Mouse (Mus musculus) intestine, embryonic 14.5 days (tissue): ENCODE data around the gene Mboat2. TPM values are rescaled to one million over a fixed set of nuclear protein-coding genes. Genes with fewer than 3 reads are reported as not detected.

Experiments
- ATAC-seq: fragments of 200-750 bp; cut with Nextera tagmentation; replicated peaks from 2 replicates; pipeline ENCODE4 v1.8.0; 2017; ENCODE audit warnings: low read depth, moderate number of reproducible peaks, moderate TSS enrichment, moderate library complexity; ENCODE audit not compliant: low FRiP score, low TSS enrichment
- DNase-seq: peaks from one replicate; pipeline ENCODE4 v3.0.0-alpha.2; 2018; ENCODE audit warnings: low spot score
- H3K27ac ChIP-seq: fragments of 300-500 bp; sonication (generic); 2 replicates; pipeline ENCODE4 v1.5.1; 2014; ENCODE audit warnings: low read depth, mild to moderate bottlenecking, control low read depth
- H3K27me3 ChIP-seq: fragments of 300-500 bp; sonication (generic); replicated peaks from 2 replicates; pipeline ENCODE4 v1.6.1; 2014; ENCODE audit warnings: low read length, control low read depth; ENCODE audit not compliant: control insufficient read depth, insufficient read depth
- H3K36me3 ChIP-seq: fragments of 300-500 bp; sonication (generic); 2 replicates; pipeline ENCODE4 v1.6.1; 2014; ENCODE audit warnings: low read length, control low read depth; ENCODE audit not compliant: control insufficient read depth, insufficient read depth
- H3K4me1 ChIP-seq: fragments of 300-500 bp; sonication (generic); replicated peaks from 2 replicates; pipeline ENCODE4 v1.6.1; 2014; ENCODE audit warnings: low read length, control low read depth, mixed read lengths; ENCODE audit not compliant: control insufficient read depth, insufficient read depth
- H3K4me2 ChIP-seq: fragments of 300-500 bp; sonication (generic); 2 replicates; pipeline ENCODE4 v1.6.1; 2014; ENCODE audit warnings: low read length
- H3K4me3 ChIP-seq: fragments of 300-500 bp; sonication (generic); 2 replicates; pipeline ENCODE4 v1.5.1; 2014; ENCODE audit warnings: low read depth, low read length, control low read depth, mixed read lengths
- H3K9ac ChIP-seq: fragments of 300-500 bp; sonication (generic); 2 replicates; pipeline ENCODE4 v1.6.1; 2014; ENCODE audit warnings: mild to moderate bottlenecking, low read length
- H3K9me3 ChIP-seq: fragments of 300-500 bp; sonication (generic); 2 replicates; pipeline ENCODE4 v1.6.1; 2016; ENCODE audit warnings: low read length, control low read depth; ENCODE audit not compliant: control insufficient read depth
- WGBS: fragments of 180-500 bp; shearing (Covaris S2); extraction: QIAGEN DNeasy Blood & Tissue Kit; methylation state at CpG from one replicate; pipeline ENCODE4 v1.1.7; 2014; 5-methylcytosine and 5-hydroxymethylcytosine counted together
- polyA plus RNA-seq: library from polyadenylated mRNA; unstranded; fragments of >200 nt; fragmentation: Nextera tagmentation; extraction: Ambion mirVana; gene quantifications from 2 replicates; pipeline ENCODE4 v1.2.1, GENCODE M21; 2014

The Mboat2 gene
- polyA plus RNA-seq, 1 experiment from 2014 or later: 31.6 TPM

DNA sequence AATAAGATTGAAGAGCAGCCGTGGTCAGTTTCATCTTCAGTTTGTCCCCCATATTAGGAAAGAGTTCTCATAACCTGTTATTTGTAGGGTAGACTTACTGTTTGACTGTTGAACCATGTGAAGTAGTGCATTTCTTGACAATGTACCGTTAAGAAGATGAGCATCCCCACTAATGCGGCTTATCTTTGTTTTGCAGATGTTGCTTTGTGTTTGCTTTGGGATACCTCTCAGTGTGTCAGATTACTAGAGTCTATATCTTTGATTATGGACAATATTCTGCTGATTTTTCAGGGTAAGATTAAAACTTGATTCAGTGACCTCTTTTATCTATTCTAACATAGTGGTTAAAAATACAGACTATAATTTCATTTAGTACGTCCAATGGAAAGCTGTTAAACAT, 93.3 kb downstream of the Mboat2 start:
- Histone ChIP-seq H3K9me3 (no peaks in the 10 kb centered on the region), H3K36me3 (no peaks in the 10 kb centered on the region), H3K9ac (no peak overlapping the region), H3K4me3 (no peak overlapping the region), H3K27ac (no peak overlapping the region), H3K4me2 (no peak overlapping the region), H3K4me1 (no peaks in the 10 kb centered on the region), H3K27me3 (no peaks in the 10 kb centered on the region)
- WGBS: 79% methylated on average over 4 of the region's 4 CpGs
- DNase-seq (no peak), ATAC-seq (no peak)

DNA sequence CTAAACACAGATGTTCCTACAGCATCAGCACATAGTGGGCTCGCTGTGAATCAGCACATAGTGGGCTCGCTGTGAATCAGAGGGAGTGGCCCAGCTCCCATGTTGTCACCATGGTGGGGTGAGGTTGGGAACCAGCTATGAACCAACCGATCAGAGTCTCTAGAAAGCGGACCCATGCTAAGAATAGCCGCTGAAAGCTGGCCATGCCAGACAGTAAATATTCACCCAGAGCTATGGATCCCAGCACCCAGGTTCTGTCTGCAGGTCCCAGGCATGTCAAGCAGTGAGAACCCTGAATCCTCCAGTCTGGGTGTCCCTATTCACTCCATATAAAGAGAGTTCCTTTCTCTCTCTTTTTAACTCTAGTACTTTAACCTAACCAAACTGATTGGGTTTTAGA, 94.6 kb downstream of the Mboat2 start:
- Histone ChIP-seq H3K27ac (no peak overlapping the region), H3K9me3 (no peaks in the 10 kb centered on the region), H3K9ac (no peak overlapping the region), H3K4me2 (no peak overlapping the region), H3K27me3 (no peaks in the 10 kb centered on the region), H3K4me1 (no peaks in the 10 kb centered on the region), H3K4me3 (no peak overlapping the region), H3K36me3 (no peaks in the 10 kb centered on the region)
- WGBS: 90% methylated on average over 5 of the region's 5 CpGs
- ATAC-seq (no peak), DNase-seq (no peak)

DNA sequence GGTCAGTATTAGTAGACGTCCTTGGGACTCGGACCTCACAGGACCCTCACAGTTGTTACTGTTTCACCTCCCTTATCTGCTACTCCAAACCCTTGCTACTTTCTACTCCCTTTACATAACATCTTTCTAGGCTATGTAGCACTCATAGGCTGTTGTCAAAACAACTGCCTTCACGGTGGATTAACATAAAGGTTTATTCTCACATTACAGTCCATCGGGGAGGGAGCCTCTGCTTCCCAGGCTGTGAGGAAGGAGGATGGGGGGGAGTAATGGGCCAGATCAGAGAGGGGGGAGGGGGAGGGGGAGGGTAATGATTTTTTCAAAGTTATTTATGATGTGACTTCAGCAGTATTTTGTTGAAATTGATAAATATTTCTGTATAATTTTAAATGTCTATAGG, 95.0 kb downstream of the Mboat2 start:
- no peaks in the 10 kb centered on the region for H3K4me1 ChIP-seq
- no peaks in the 10 kb centered on the region for H3K9me3 ChIP-seq
- WGBS: 59% methylated on average over 4 of the region's 4 CpGs
- no peak for DNase-seq
- no peaks in the 10 kb centered on the region for H3K27me3 ChIP-seq
- H3K4me2 ChIP-seq: no peak overlapping the region
- H3K36me3 ChIP-seq: no peaks in the 10 kb centered on the region
- no peak overlapping the region for H3K4me3 ChIP-seq
- no peak overlapping the region for H3K27ac ChIP-seq
- H3K9ac ChIP-seq: no peak overlapping the region
- ATAC-seq: no peak

- no peak overlapping the region for H3K27ac ChIP-seq
- H3K36me3 ChIP-seq: no peaks in the 10 kb centered on the region
- WGBS: 65% methylated on average over 18 of the region's 18 CpGs
- H3K4me3 ChIP-seq: no peak overlapping the region
- no peak for DNase-seq
- no peak overlapping the region for H3K9ac ChIP-seq
- peak; percentile 66 for ATAC-seq
- no peak overlapping the region for H3K4me2 ChIP-seq
- 0 out of 2 replicates have a peak, but pooled peaks cover 2% of the 10 kb centered on the region for H3K4me1 ChIP-seq
- no peaks in the 10 kb centered on the region for H3K27me3 ChIP-seq
- no peaks in the 10 kb centered on the region for H3K9me3 ChIP-seq
Measured at GRCm38 (mm10) chr12:24928051-24928748, 97.5 kb downstream of the Mboat2 start.

DNA sequence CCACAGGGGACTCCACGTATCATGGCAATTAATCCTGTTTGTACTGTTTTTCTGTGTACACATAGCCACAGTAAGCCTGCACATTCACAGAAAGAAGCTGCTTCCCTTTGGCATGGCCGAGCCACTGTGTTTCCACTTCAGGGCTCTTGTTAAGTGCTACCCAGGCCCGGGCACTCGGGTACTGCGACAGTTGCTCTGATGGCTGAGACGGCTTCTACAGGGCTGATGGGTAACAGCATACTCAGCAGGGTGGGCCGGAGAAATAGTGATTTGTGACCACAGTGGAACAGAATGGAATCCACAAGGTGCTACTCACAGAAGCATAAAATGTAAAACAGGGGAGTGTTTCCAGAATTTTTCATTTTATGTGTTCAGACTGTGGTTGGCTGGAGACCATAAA, 98.4 kb downstream of the Mboat2 start:
- Histone ChIP-seq H3K36me3 (no peaks in the 10 kb centered on the region), H3K27me3 (no peaks in the 10 kb centered on the region), H3K27ac (no peak overlapping the region), H3K4me3 (no peak overlapping the region), H3K4me1 (0 out of 2 replicates have a peak, but pooled peaks cover 2% of the 10 kb centered on the region), H3K9ac (no peak overlapping the region), H3K9me3 (no peaks in the 10 kb centered on the region), H3K4me2 (no peak overlapping the region)
- DNase-seq (no peak), ATAC-seq (no peak)
- 81% methylated on average over 7 of the region's 7 CpGs for WGBS

- Histone ChIP-seq H3K9ac (no peak overlapping the region), H3K27ac (no peak overlapping the region), H3K4me3 (no peak overlapping the region), H3K4me2 (no peak overlapping the region), H3K36me3 (no peaks in the 10 kb centered on the region), H3K4me1 (0 out of 2 replicates have a peak, but pooled peaks cover 2% of the 10 kb centered on the region), H3K27me3 (no peaks in the 10 kb centered on the region), H3K9me3 (no peaks in the 10 kb centered on the region)
- DNase-seq (no peak), ATAC-seq (no peak)
- WGBS: 51% methylated on average over 3 of the region's 3 CpGs
Measured at GRCm38 (mm10) chr12:24930760-24931159, 100.1 kb downstream of the Mboat2 start.

- WGBS: 78% methylated on average over 6 of the region's 6 CpGs
- Histone ChIP-seq H3K9me3 (no peaks in the 10 kb centered on the region), H3K36me3 (no peaks in the 10 kb centered on the region), H3K9ac (no peak overlapping the region), H3K4me3 (no peak overlapping the region), H3K4me2 (no peak overlapping the region), H3K27me3 (no peaks in the 10 kb centered on the region), H3K27ac (no peak overlapping the region), H3K4me1 (0 out of 2 replicates have a peak, but pooled peaks cover 2% of the 10 kb centered on the region)
- ATAC-seq: no peak
- no peak for DNase-seq
Measured at GRCm38 (mm10) chr12:24932120-24932519, 101.4 kb downstream of the Mboat2 start.

- H3K9ac ChIP-seq: no peak overlapping the region
Measured at GRCm38 (mm10) chr12:24933206-24933775, 102.6 kb downstream of the Mboat2 start.

GRCm38 (mm10) chr12:24933996-24934395, 103.3 kb downstream of the Mboat2 start:
- DNase-seq: no peak
- ATAC-seq: no peak

More at GRCm38 (mm10) chr12:24933206-24933775, 102.6 kb downstream of the Mboat2 start:
- H3K27ac ChIP-seq: no peak overlapping the region
- no peak overlapping the region for H3K4me2 ChIP-seq
- no peaks in the 10 kb centered on the region for H3K27me3 ChIP-seq
- no peak overlapping the region for H3K4me3 ChIP-seq
- no peaks in the 10 kb centered on the region for H3K36me3 ChIP-seq
- DNase-seq (no peak), ATAC-seq (no peak)
- no peaks in the 10 kb centered on the region for H3K9me3 ChIP-seq
- WGBS: 91% methylated on average over 1 of the region's 1 CpGs
- H3K4me1 ChIP-seq: 0 out of 2 replicates have a peak, but pooled peaks cover 2% of the 10 kb centered on the region

More at GRCm38 (mm10) chr12:24933996-24934395, 103.3 kb downstream of the Mboat2 start:
- no peak overlapping the region for H3K4me2 ChIP-seq
- no peak overlapping the region for H3K4me3 ChIP-seq
- no peaks in the 10 kb centered on the region for H3K36me3 ChIP-seq
- H3K9me3 ChIP-seq: no peaks in the 10 kb centered on the region
- WGBS: 89% methylated on average over 3 of the region's 3 CpGs
- no peak overlapping the region for H3K27ac ChIP-seq
- H3K27me3 ChIP-seq: no peaks in the 10 kb centered on the region
- H3K4me1 ChIP-seq: 0 out of 2 replicates have a peak, but pooled peaks cover 2% of the 10 kb centered on the region
- H3K9ac ChIP-seq: no peak overlapping the region
